Mouse (Mus musculus) right cerebral cortex, postnatal 4 days (tissue): ENCODE data around the gene Slc19a3.
"Not testable (repeated sequence)": the region's sequence is repeated elsewhere in the genome, so short reads cannot be mapped to it uniquely, and the experiment has no call there.

Source experiments
- DNase-seq: peaks from one replicate; pipeline ENCODE4 v3.0.0-alpha.2; 2022

The Slc19a3 gene

DNA sequence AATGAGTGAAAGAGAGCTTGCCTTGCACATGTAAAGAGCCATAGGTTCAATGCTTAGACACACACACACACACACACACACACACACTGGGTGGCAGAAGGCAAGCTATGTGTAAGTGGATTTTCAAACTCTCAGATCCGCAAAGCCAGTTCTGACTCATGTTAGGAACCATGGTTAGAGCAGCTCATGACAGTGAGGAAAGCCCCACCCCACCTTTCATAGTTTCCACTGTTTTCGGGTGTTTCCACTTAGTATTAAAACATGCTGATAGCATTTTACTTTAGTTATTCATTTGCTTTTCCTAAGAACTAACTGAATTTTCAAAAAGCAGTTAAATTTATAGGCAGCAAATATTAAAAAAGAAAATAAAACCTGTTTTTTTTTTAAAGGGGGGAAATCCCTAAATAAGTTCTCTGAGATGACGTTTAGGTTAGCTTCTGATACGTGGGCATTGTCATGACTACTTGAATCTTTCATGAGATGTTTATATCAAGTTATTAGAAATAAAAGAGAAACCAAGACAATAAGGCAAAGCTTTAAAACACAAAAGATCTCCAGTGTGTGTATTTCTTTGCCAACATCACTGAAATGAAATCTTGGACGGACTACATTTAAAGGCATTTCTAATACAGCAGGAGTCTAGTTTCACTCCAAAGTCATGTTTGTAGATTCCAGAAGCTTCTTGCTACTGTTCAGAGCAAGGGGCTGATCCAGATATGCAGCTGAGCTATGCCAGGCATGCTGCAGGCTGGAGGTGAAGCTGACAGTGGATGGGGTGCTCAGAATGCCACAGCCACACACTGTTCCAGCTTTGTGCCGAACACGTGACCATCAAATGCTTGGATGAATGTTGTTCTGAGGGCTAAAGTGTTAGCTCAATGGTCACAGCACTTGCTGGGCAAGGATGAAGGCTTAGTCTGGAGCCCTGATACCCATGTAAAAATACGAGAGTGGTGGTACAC is 31.7 kb downstream of the Slc19a3 start:
- DNase-seq, result no peak

DNA sequence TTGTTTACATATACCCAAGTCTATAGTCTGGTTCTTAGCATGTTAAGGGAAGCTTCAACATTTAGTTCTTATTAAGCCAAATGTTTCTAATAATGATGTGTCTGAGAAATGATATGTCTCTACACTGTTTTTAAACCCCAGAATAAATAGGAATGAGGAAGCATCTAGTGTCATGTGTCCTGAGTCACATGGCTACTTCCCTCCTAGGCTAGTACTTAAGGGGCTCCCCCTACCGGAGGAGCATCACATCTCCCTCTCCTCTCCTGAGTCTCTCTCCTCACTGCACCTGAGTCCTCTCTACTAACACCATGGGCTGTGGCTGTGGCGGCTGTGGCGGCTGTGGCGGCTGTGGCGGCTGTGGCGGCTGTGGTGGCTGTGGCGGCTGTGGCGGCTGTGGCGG is 37.9 kb downstream of the Slc19a3 start, which contains the start of gene Gm47959:
TSS of gene Gm47959 (plus strand) at position 243 of the 400 bp plus-strand sequence.
- not testable (repeated sequence) for DNase-seq

GRCm38 (mm10) chr1:82993947-82994346 is 44.3 kb downstream of the Slc19a3 start:
- DNase-seq, result no peak

GRCm38 (mm10) chr1:82992093-82992492 is 46.2 kb downstream of the Slc19a3 start:
- DNase-seq, result no peak

GRCm38 (mm10) chr1:82991596-82991995 is 46.7 kb downstream of the Slc19a3 start:
- no peak for DNase-seq

- no peak for DNase-seq
These were observed 47.2 kb downstream of the Slc19a3 start for GRCm38 (mm10) chr1:82991062-82991461.

DNA sequence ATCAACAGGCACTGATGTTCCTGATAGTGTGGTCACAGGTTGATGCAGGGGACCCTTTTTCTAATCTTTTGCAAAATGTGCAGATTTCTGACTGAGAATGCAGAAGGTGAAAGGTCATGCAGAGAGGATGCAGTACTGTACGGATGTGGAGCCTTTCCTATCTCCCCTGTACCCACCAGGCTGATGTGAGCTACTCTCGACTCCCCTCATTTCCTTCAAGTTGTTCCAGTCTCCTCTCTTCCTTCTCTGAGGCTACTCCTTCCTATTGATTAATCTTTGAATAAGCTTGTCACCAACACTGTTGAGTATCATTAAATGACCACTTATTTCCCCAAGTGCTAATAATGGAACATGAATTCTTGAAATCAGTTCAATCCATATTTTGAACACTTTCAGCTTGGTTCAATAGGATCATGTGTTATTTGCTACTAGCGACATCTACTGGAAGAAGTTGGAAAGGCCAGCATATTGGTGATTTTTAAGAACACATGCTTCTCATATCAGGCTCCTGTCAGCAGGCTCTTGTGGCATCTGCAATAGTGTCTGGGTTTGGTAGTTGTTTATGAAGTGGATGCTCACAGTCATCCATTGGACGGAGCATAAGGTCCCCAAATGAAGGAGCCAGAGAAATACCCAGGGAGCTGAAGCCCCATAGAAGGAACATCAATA is 50.6 kb downstream of the Slc19a3 start:
- peak; percentile 33 for DNase-seq

DNA sequence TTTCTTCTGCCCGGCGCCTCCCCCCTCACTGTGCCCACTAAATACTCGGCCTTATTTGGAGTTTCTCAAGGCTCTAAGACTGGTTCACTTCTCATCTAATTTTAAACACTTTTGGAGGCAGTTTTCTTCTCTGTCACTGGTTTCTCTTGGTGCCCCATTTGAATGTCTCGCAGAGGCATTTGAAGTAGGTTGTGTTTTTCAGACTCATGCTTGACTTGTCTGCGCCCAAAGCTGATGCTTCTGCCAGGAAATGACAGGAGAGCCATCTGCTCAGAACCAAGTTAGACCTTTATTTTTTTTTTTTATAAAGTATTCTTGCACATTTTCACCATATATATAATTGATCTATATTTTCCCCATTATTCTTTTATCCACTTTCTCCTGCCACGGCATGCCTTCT is 51.5 kb downstream of the Slc19a3 start:
- no peak for DNase-seq

DNA sequence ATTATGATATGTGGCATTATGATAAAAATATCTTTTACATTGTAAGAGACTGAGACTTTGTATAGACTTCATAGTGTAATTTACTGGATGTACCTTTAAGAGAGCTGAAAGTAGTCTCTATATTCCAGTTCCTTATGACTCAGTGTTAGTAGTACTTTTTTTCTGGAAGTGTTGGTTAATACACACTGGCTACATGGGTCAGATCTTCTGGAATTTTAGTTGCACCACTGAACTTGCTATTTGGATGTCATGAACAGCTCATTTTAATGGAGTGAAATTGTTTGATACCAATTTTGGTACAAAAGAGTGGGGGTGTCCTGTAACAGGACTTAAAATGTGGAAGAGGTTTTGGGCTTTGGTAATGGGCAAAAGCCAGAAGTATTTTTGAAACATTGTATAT is 60.4 kb downstream of the Slc19a3 start:
- DNase-seq, result no peak

- no peak for DNase-seq
These were observed 62.5 kb downstream of the Slc19a3 start for GRCm38 (mm10) chr1:82975750-82976149.

- no peak for DNase-seq
These were observed 63.9 kb downstream of the Slc19a3 start for GRCm38 (mm10) chr1:82974342-82974741.

- DNase-seq, result no peak
These were observed 64.3 kb downstream of the Slc19a3 start for GRCm38 (mm10) chr1:82973901-82974300.

- DNase-seq, result no peak
These were observed 65.0 kb downstream of the Slc19a3 start for GRCm38 (mm10) chr1:82973244-82973643.

GRCm38 (mm10) chr1:82972046-82972445 is 66.2 kb downstream of the Slc19a3 start:
- no peak for DNase-seq

- no peak for DNase-seq
These were observed 71.8 kb downstream of the Slc19a3 start for GRCm38 (mm10) chr1:82966413-82966812.
